Mouse (Mus musculus) forebrain, embryonic 10.5 days (tissue): ENCODE measurements around the gene Kat8. TPM values are rescaled to one million over a fixed set of nuclear protein-coding genes. Genes with fewer than 3 reads are reported as not detected.

Experiments
- DNase-seq: peaks from one replicate; pipeline ENCODE4 v3.0.0-alpha.2; 2017; ENCODE audit warnings: low spot score; ENCODE audit errors: extremely low spot score
- H3K27ac ChIP-seq: fragments of 300-500 bp; sonication (generic); 2 replicates; pipeline ENCODE4 v1.5.1; 2016; ENCODE audit warnings: mild to moderate bottlenecking
- H3K27me3 ChIP-seq: fragments of 300-500 bp; sonication (generic); 2 replicates; pipeline ENCODE4 v1.6.1; 2016; ENCODE audit warnings: mild to moderate bottlenecking; ENCODE audit not compliant: poor library complexity, severe bottlenecking
- H3K36me3 ChIP-seq: fragments of 300-500 bp; sonication (generic); replicated peaks from 2 replicates; pipeline ENCODE4 v1.6.1; 2016; ENCODE audit warnings: mild to moderate bottlenecking, moderate library complexity
- H3K4me1 ChIP-seq: fragments of 300-500 bp; sonication (generic); 2 replicates; pipeline ENCODE4 v1.6.1; 2016
- H3K4me3 ChIP-seq: fragments of 300-500 bp; sonication (generic); 2 replicates; pipeline ENCODE4 v1.5.1; 2016; ENCODE audit warnings: mild to moderate bottlenecking, moderate library complexity
- H3K9me3 ChIP-seq: fragments of 300-500 bp; sonication (generic); 2 replicates; pipeline ENCODE4 v1.6.1; 2016; ENCODE audit warnings: mild to moderate bottlenecking, moderate library complexity
- WGBS: fragments of 180-500 bp; shearing (Covaris S2); methylation state at CpG from one replicate; pipeline ENCODE4 v1.1.7; 2016; 5-methylcytosine and 5-hydroxymethylcytosine counted together
- polyA plus RNA-seq: library from polyadenylated mRNA; unstranded; fragments of >200 nt; fragmentation: Nextera tagmentation; extraction: Ambion mirVana; gene quantifications from 2 replicates; pipeline ENCODE4 v1.2.1, GENCODE M21; 2016

Kat8 gene
- polyA plus RNA-seq: 47.4 and 49.0 TPM in 2 replicates

DNA sequence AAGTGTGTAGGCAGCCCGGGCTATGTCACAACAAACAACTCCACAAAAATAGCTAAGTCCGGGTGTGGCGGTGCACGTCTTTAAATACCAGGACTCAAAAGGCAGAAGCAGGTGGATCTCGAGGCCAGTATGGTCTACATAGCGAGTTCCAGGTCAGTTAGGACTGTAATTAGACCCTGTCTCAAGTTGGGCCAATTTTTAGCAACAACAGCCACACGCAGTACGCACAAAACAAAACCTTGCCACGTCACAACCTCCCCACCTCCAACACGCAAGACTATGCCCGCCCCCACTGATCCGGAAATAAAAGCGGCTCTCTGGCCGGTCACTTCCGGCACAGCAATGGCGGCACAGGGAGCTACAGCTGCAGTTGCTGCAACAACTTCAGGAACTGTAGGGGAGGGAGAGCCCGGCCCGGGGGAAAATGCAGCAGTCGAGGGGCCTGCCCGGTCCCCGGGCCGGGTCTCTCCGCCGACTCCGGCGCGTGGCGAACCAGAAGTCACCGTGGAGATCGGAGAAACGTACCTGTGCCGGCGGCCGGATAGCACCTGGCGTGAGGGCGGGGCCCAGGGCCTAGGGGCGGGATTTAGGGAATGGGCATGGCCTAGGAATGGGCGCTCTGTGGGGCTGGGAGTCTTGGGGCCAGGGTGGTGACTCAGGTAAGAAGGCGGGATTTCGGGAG lies at the start of gene Kat8:
TSS of gene Kat8 (plus strand) at position 327 of the 682 bp plus-strand sequence.
- Histone ChIP-seq H3K9me3 (no peaks in the 10 kb centered on the region), H3K27me3 (no peaks in the 10 kb centered on the region), H3K36me3 (peaks cover 59% of the 10 kb centered on the region), H3K27ac (peak within 1 kb of the TSS; percentile 90), H3K4me1 (peaks cover 17% of the 10 kb centered on the region), H3K4me3 (peak within 1 kb of the TSS; percentile 98)
- peak; percentile 94 for DNase-seq
- WGBS: 2% methylated on average over 40 of the region's 40 CpGs

DNA sequence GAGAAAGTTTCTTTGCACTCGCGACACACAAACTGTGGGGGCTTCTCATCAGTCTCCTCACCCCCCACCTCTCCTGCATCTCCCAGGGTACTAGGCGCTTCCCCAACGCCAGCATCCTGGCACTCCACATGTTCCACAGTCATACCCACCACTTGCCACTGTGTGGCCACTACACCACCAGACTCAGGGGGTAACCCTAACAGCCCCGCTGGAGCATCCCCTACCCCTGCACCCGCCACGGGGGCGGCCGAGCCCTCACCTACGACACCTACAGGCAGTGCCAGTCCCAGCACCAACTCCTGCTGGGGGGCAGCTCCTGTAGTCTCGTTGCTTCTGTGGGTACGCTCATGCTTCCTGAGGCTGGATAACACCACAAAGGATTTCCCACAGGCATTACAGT lies 45.9 kb upstream of the Kat8 start:
- no peak overlapping the region for H3K27ac ChIP-seq
- H3K4me1 ChIP-seq: no peaks in the 10 kb centered on the region
- DNase-seq: no peak
- H3K4me3 ChIP-seq: 0 out of 2 replicates have a peak overlapping the region, but pooled peaks have one; percentile 2
- H3K9me3 ChIP-seq: no peaks in the 10 kb centered on the region
- 95% methylated on average over 12 of the region's 12 CpGs for WGBS
- no peaks in the 10 kb centered on the region for H3K27me3 ChIP-seq
- peaks cover 78% of the 10 kb centered on the region for H3K36me3 ChIP-seq

DNA sequence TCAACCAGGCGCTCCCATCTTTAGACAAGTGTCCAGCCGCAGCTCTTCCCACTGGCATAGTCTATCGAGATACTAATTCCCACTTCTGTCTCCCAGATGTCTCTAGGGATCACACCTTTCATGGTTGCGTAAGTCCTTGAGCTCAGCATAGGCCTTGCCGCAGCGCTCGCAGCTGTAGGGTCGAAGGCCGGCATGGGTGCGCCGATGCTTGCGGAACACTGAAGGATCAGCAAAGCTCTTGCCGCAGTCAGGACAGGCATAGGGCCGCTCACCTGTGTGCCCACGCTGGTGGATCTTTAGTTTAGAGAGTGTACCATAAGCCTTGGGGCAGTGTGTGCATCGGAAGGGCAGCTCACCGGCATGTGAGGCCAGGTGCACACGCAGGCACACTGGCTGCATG lies 44.7 kb upstream of the Kat8 start:
- 97% methylated on average over 18 of the region's 18 CpGs for WGBS
- Histone ChIP-seq H3K27ac (no peak overlapping the region), H3K4me3 (no peak overlapping the region), H3K27me3 (no peaks in the 10 kb centered on the region), H3K4me1 (no peaks in the 10 kb centered on the region), H3K9me3 (no peaks in the 10 kb centered on the region), H3K36me3 (peaks cover 85% of the 10 kb centered on the region)
- no peak for DNase-seq

DNA sequence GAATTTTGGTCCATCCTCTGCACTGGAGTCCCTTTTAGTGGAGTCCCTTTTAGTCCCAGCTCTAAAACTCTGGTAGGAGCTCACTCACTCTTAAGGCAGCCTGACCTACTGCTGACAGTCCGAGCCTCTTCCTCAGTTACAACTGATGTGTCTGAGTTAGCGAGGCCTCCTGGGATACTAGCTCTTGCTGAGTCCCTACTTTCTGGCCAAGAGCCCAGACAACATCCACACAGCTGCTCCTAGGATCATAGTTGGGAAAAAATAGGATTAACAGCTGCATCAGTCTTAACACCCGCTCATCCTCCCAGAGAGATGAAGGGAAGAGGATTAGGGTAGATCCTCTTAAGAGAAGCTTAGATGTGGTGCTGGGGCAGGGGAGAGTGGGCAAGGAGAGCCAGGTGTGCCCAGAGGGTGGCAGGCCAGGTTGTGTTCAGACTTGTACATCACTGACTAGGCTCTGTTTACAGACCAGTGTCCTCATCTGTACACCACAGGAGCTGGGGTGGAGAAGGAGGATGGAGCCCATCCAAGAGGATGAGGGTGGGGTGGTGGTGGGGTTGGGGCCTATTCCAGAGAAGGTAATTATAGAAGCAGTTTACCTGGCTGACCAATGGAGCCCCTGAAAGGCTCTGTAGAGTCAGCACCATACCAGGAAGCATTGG lies 43.0 kb upstream of the Kat8 start:
- Histone ChIP-seq H3K4me3 (no peak overlapping the region; the same call in 1 of the 2 replicates), H3K27ac (no peak overlapping the region), H3K36me3 (peaks cover 96% of the 10 kb centered on the region), H3K4me1 (peaks cover 14% of the 10 kb centered on the region), H3K27me3 (no peaks in the 10 kb centered on the region), H3K9me3 (no peaks in the 10 kb centered on the region)
- no peak for DNase-seq
- 87% methylated on average over 3 of the region's 3 CpGs for WGBS

DNA sequence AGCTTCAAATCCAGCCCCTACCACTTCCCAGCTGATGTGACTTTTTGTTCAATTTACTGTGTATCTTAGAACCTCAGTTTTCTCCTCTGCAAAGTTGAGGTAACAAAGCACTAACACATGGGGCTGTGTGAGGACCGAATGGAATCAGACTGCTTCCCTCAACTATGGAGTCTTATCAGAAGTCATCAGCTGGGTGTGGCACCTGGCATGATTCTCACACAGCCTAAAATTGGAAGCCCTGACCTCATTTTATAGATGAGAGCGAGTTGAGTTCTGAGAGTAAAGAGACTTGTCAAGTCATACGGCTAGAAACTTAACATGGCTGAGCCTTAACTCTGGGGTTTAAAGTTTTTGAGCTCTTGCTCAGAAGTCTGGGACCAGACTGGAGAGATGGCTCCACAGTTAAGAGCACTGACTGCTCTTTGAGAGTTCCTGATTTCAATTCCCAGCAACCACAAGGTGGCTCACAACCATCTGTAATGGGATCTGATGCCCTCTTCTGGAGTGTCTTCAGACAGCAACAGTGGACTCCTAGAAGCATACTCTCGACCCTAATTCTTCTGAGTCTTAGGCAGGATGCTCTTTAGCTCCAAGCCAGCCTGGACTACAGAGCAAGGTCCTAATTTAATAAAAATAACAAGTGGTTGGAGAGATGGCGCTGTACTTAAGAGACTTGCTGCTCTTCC lies 42.0 kb upstream of the Kat8 start:
- no peak for DNase-seq
- Histone ChIP-seq H3K4me3 (no peak overlapping the region), H3K27me3 (no peaks in the 10 kb centered on the region), H3K27ac (no peak overlapping the region), H3K36me3 (peaks cover 86% of the 10 kb centered on the region), H3K4me1 (peaks cover 18% of the 10 kb centered on the region), H3K9me3 (no peaks in the 10 kb centered on the region)
- WGBS: 85% methylated on average over 5 of the region's 5 CpGs

DNA sequence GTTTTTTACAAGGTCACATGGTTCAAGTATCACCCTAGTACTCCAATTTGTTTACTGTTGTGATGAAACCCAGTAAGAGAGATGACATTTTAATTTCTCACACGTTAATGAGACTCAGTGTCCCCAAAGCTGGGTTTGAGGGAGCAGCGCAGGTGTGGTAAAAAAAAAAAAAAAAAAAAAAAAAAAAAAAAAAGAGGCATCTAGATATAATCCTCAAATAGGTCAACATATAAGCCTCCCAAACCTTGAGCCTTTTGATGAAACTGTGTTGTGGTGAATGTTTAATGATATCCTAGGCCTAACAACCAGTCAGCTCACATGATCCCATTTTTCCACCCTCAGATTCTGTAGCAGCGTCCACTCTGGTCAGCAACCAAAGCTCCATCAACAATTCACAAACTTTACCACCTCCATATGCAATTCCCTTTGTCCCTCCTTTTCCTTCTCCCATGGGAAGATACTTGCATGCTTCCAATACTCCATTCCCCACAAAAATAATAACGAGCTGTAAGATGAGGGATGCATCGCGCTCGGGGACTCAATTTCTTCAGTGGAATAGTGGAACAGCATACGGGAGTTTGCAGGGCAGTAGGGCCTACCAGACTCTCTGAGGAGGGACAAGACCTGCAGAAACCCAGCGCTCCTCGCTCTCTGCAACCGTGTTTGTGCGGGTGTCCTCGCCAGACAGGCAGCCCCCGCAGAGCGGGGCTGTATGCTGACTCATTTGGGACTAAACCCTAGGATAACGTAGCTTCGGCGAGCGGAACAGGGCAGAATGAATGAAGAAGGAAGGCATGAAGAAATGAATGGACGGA lies 37.3 kb upstream of the Kat8 start:
- peaks cover 64% of the 10 kb centered on the region for H3K36me3 ChIP-seq
- no peaks in the 10 kb centered on the region for H3K27me3 ChIP-seq
- no peak for DNase-seq

DNA sequence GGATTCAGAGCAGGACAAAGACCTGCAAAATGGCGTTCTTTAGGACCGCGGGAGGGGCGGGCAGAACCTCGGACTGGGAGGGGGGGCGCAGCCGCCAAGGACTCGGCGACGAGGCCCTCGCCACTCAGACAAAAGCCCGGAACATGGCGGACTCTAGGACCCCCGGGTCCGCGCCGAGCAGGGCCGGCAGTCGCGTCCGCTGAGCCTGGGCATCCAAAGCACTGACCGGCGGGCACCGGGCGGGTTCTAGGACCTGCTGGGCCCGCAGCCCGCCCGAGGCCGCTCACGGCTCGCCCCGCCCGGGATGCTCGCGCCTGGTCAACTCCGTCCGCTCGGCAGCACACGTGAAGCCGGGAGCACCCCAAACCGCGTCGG lies 36.7 kb upstream of the Kat8 start:
- H3K4me3 ChIP-seq: peak overlapping the region; percentile 93
- peak overlapping the region; percentile 99 for H3K27ac ChIP-seq
- H3K9me3 ChIP-seq: 0 out of 2 replicates have a peak, but pooled peaks cover 4% of the 10 kb centered on the region
- peaks cover 64% of the 10 kb centered on the region for H3K36me3 ChIP-seq
- H3K4me1 ChIP-seq: peaks cover 27% of the 10 kb centered on the region
- no peaks in the 10 kb centered on the region for H3K27me3 ChIP-seq
- WGBS: under 1% methylated on average over 37 of the region's 43 CpGs
- DNase-seq: peak; percentile 99

More for the DNA sequence above, 37.3 kb upstream of the Kat8 start:
- peaks cover 27% of the 10 kb centered on the region for H3K4me1 ChIP-seq
- WGBS: 5% methylated on average over 20 of the region's 20 CpGs
- H3K9me3 ChIP-seq: 0 out of 2 replicates have a peak, but pooled peaks cover 4% of the 10 kb centered on the region
- H3K4me3 ChIP-seq: peak overlapping the region; percentile 93
- H3K27ac ChIP-seq: peak overlapping the region; percentile 99

DNA sequence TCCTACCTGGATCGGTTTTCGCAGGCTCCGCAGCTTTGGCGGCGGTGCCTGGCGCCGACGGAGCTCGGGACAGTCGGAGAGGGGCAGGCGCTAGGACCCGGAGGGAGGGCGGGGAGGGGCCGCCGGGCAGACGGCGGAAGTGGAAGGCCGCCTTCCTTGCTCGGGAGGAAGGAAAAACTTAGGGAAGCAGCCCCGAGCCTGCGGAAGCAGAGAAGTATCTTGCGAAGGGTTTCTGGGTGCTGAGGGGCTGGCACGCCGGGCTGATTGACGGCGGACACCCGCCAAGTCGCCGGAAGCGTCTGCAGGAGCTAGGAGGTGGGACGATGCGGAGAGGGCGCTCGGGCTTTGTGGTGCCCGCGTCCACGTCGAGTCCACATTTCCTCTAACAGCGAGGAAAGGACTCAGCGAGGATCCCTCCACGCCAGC lies 36.3 kb upstream of the Kat8 start, which contains the start of gene Zfp646:
TSS of gene Zfp646 (plus strand) at position 181 of the 426 bp plus-strand sequence.
- H3K27ac ChIP-seq: peak within 1 kb of the TSS; percentile 99
- H3K4me3 ChIP-seq: peak within 1 kb of the TSS; percentile 93
- H3K4me1 ChIP-seq: peaks cover 27% of the 10 kb centered on the region
- WGBS: under 1% methylated on average over 41 of the region's 41 CpGs
- peaks cover 64% of the 10 kb centered on the region for H3K36me3 ChIP-seq
- DNase-seq: peak; percentile 90
- H3K27me3 ChIP-seq: no peaks in the 10 kb centered on the region
- H3K9me3 ChIP-seq: 0 out of 2 replicates have a peak, but pooled peaks cover 4% of the 10 kb centered on the region

DNA sequence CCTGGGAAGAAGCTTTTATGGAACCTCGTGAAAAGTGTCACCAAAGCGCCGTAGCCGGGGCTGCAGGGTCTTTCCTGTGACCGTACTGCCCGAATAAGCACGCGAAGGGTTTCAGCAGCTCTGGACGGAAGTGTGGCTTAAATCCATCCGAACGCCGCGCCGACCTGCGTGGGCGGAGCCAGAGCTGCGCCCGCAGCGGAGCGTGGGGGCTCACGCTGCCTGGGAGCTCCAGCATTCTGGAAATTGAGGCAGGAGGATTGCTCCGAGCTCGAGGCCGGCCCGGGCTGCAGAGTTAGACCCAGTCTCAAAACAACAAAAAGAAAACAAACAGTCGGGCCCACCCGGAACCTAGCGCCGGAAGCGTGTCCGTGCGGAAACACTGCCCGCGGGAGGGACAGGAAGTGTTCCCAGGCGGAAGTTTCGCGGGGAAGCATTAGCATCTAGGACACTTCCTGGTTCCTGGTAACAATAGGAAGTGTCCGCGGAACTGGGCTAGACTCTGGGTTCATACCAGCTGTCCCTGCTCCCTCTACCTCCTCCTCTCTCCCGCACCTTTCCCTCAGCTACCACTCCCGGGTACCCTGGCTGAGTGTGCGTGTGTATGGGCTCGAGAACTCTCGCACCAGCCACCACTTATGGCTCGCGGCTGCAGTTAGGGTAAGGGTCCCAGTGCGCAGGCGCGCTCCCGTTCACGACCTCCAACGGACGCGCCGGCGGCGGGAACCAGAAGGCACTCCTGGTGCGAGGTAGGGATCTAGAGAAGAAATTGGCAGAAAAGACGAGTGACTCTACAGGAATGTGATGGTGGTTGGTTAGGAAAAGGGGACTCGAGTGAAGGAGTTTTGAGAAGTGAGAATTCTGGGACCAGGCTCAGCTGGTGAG lies 35.6 kb upstream of the Kat8 start, which contains the start of gene Zfp668:
TSS of gene Zfp668 (minus strand) at position 362 of the 882 bp plus-strand sequence.
- peaks cover 64% of the 10 kb centered on the region for H3K36me3 ChIP-seq

DNA sequence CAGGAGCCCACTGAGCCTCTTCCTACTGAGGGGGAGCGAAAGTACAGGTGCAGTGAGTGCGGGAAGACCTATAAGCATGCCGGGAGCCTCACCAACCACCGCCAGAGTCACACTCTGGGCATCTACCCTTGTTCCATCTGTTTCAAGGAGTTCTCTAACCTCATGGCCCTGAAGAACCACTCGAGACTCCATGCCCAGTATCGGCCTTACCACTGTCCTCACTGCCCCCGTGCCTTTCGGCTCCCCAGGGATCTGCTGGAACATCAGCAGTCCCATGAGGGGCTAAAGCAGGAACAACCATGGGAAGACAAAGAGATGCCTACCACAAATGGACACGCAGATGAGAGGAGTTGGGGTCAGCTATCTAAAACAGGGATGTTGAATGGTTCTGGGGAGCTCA lies 33.0 kb upstream of the Kat8 start:
- peak overlapping the region; percentile 12; the same call in 1 of the 2 replicates for H3K4me3 ChIP-seq
- peaks cover 67% of the 10 kb centered on the region for H3K36me3 ChIP-seq
- H3K4me1 ChIP-seq: peaks cover 24% of the 10 kb centered on the region
- no peak overlapping the region for H3K27ac ChIP-seq
- WGBS: 97% methylated on average over 9 of the region's 9 CpGs
- 0 out of 2 replicates have a peak, but pooled peaks cover 4% of the 10 kb centered on the region for H3K9me3 ChIP-seq
- DNase-seq: no peak
- no peaks in the 10 kb centered on the region for H3K27me3 ChIP-seq

More for the DNA sequence above, 35.6 kb upstream of the Kat8 start, which contains the start of gene Zfp668:
- DNase-seq: peak; percentile 93
- peak within 1 kb of the TSS; percentile 99 for H3K27ac ChIP-seq
- H3K9me3 ChIP-seq: 0 out of 2 replicates have a peak, but pooled peaks cover 4% of the 10 kb centered on the region
- WGBS: under 1% methylated on average over 60 of the region's 60 CpGs
- peak within 1 kb of the TSS; percentile 93 for H3K4me3 ChIP-seq
- H3K27me3 ChIP-seq: no peaks in the 10 kb centered on the region
- H3K4me1 ChIP-seq: peaks cover 27% of the 10 kb centered on the region

DNA sequence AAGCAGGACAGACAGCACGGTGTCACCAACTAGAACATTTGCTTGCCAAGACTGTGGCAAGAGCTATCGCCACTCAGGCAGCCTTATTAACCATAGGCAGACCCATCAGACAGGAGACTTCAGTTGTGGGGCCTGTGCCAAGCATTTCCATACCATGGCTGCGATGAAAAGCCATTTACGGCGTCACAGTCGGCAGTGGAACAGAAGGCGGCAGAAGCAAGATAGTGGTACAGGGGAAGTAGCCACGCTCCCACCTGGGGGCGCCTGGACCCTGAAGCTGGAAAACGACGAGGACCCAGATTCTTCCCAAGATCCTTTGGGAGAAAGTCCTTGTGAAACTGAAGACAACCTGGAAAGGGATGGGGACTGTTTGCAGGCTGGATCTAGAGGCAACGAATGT lies 31.9 kb upstream of the Kat8 start:
- no peak for DNase-seq
- H3K27ac ChIP-seq: no peak overlapping the region
- H3K27me3 ChIP-seq: no peaks in the 10 kb centered on the region
- H3K4me1 ChIP-seq: peaks cover 28% of the 10 kb centered on the region
- no peak overlapping the region for H3K4me3 ChIP-seq
- H3K36me3 ChIP-seq: peaks cover 78% of the 10 kb centered on the region
- H3K9me3 ChIP-seq: 0 out of 2 replicates have a peak, but pooled peaks cover 4% of the 10 kb centered on the region
- WGBS: 90% methylated on average over 12 of the region's 12 CpGs
